Mouse (Mus musculus) MEL (cell line): ENCODE results near the gene Fbxw8.

Source experiments
- BHLHE40 ChIP-seq: IDR thresholded peaks from 2 replicates; pipeline ENCODE4 v1.6.1; 2012; ENCODE audit warnings: low read depth, mild to moderate bottlenecking, inconsistent platforms, low read length, improper control_type of control experiment, borderline replicate concordance
- CTCF ChIP-seq, 3 experiments: IDR thresholded peaks in 2 of 3; conservative IDR thresholded peaks in 1 of 3; 2 replicates each; pipeline ENCODE4 v1.5.1; 2011 to 2012; ENCODE audit warnings: low read length in 3 of 3, low read depth in 2 of 3, mild to moderate bottlenecking in 2 of 3, improper control_type of control experiment in 1 of 3, inconsistent platforms in 1 of 3, mixed read lengths in 1 of 3, moderate library complexity in 1 of 3; ENCODE audit not compliant: control insufficient read depth in 1 of 3, insufficient read depth in 1 of 3, poor library complexity in 1 of 3, severe bottlenecking in 1 of 3
- KAT2A ChIP-seq: conservative IDR thresholded peaks from 2 replicates; pipeline ENCODE4 v1.6.1; 2012; ENCODE audit warnings: low read depth, low read length, improper control_type of control experiment, inconsistent platforms
- MAX ChIP-seq: IDR thresholded peaks from 2 replicates; pipeline ENCODE4 v1.6.1; 2011; ENCODE audit warnings: low read length, improper control_type of control experiment
- MAZ ChIP-seq: IDR thresholded peaks from 2 replicates; pipeline ENCODE4 v1.6.1; 2012; ENCODE audit warnings: low read depth, mild to moderate bottlenecking, inconsistent platforms, low read length, improper control_type of control experiment
- MXI1 ChIP-seq: IDR thresholded peaks from 2 replicates; pipeline ENCODE4 v1.6.1; 2011; ENCODE audit warnings: mild to moderate bottlenecking, low read depth, low read length, improper control_type of control experiment
- NELFE ChIP-seq: IDR thresholded peaks from 2 replicates; pipeline ENCODE4 v1.6.1; 2011; ENCODE audit warnings: low read depth, low read length, improper control_type of control experiment
- POLR2A ChIP-seq, 2 experiments: IDR thresholded peaks; 2 replicates each; pipeline ENCODE4 v1.6.1; 2011 to 2012; ENCODE audit warnings: low read length in 2 of 2, mild to moderate bottlenecking in 2 of 2, control low read depth in 1 of 2, improper control_type of control experiment in 1 of 2, low read depth in 1 of 2, moderate library complexity in 1 of 2; ENCODE audit not compliant: control insufficient read depth in 1 of 2, insufficient read depth in 1 of 2, poor library complexity in 1 of 2
- SMC3 ChIP-seq: IDR thresholded peaks from 2 replicates; pipeline ENCODE4 v1.6.1; 2011; ENCODE audit warnings: low read depth, low read length, improper control_type of control experiment
- UBTF ChIP-seq: IDR thresholded peaks from 2 replicates; pipeline ENCODE4 v1.6.1; 2012; ENCODE audit warnings: low read depth, mild to moderate bottlenecking, inconsistent platforms, low read length, improper control_type of control experiment, moderate library complexity, borderline replicate concordance; ENCODE audit not compliant: insufficient read depth
- ZC3H11A ChIP-seq: IDR thresholded peaks from 2 replicates; pipeline ENCODE4 v1.6.1; 2012; ENCODE audit warnings: low read depth, mild to moderate bottlenecking, inconsistent platforms, low read length, improper control_type of control experiment
- ZNF384 ChIP-seq: IDR thresholded peaks from 2 replicates; pipeline ENCODE4 v1.6.1; 2012; ENCODE audit warnings: low read depth, mild to moderate bottlenecking, inconsistent platforms, low read length, improper control_type of control experiment

- TF ChIP-seq MAX (no peak), POLR2A (IDR thresholded peaks at IDR 0.05; ENCODE audit: control insufficient read depth in 1 of 2, insufficient read depth in 1 of 2, low read depth in 1 of 2, low read length in 2 of 2, poor library complexity in 1 of 2) (no peak), ZC3H11A (no peak), BHLHE40 (no peak), UBTF (no peak), KAT2A (no peak), CTCF (IDR thresholded peaks at IDR 0.05 in 2 of 3, conservative IDR thresholded peaks at IDR 0.05 in 1 of 3; ENCODE audit: control insufficient read depth in 1 of 3, insufficient read depth in 1 of 3, low read depth in 2 of 3, low read length in 3 of 3, poor library complexity in 1 of 3, severe bottlenecking in 1 of 3) (no peak), NELFE (no peak), MAZ (no peak), ZNF384 (no peak), MXI1 (no peak), SMC3 (no peak)
Observed at GRCm38 (mm10) chr5:118113043-118113442, 42.2 kb downstream of the Fbxw8 start.
